Mouse (Mus musculus) heart, embryonic 13.5 days (tissue): Measurements from ENCODE around the gene Apeh. TPM values are rescaled to one million over a fixed set of nuclear protein-coding genes. Genes with fewer than 3 reads are reported as not detected.
A peak's percentile ranks its signal among the peaks of the same experiment; 100 is the strongest.

Source experiments
- ATAC-seq: fragments of 200-750 bp; cut with Nextera tagmentation; 2 replicates; pipeline ENCODE4 v1.8.0; 2017; ENCODE audit warnings: moderate TSS enrichment; ENCODE audit not compliant: insufficient number of reproducible peaks, low FRiP score, low TSS enrichment; ENCODE audit errors: extremely low read depth
- H3K27ac ChIP-seq: fragments of 300-500 bp; sonication (generic); replicated peaks from 2 replicates; pipeline ENCODE4 v1.5.1; 2015; ENCODE audit warnings: moderate library complexity, mild to moderate bottlenecking, inconsistent platforms
- H3K27me3 ChIP-seq: fragments of 300-500 bp; sonication (generic); replicated peaks from 2 replicates; pipeline ENCODE4 v1.6.1; 2015; ENCODE audit warnings: mild to moderate bottlenecking, inconsistent platforms
- H3K36me3 ChIP-seq: fragments of 300-500 bp; sonication (generic); 2 replicates; pipeline ENCODE4 v1.6.1; 2015; ENCODE audit warnings: mild to moderate bottlenecking, inconsistent platforms
- H3K4me1 ChIP-seq: fragments of 300-500 bp; sonication (generic); 2 replicates; pipeline ENCODE4 v1.6.1; 2015; ENCODE audit warnings: inconsistent platforms
- H3K4me2 ChIP-seq: fragments of 300-500 bp; sonication (generic); 2 replicates; pipeline ENCODE4 v1.6.1; 2015; ENCODE audit warnings: inconsistent platforms, mild to moderate bottlenecking, moderate library complexity
- H3K4me3 ChIP-seq: fragments of 300-500 bp; sonication (generic); 2 replicates; pipeline ENCODE4 v1.5.1; 2015; ENCODE audit warnings: moderate library complexity, mild to moderate bottlenecking, inconsistent platforms
- H3K9ac ChIP-seq: fragments of 300-500 bp; sonication (generic); 2 replicates; pipeline ENCODE4 v1.6.1; 2015; ENCODE audit warnings: inconsistent platforms, mild to moderate bottlenecking, moderate library complexity
- H3K9me3 ChIP-seq: fragments of 300-500 bp; sonication (generic); 2 replicates; pipeline ENCODE4 v1.6.1; 2016; ENCODE audit warnings: inconsistent platforms
- WGBS: fragments of 180-500 bp; shearing (Covaris S2); methylation state at CpG from one replicate; pipeline ENCODE4 v1.1.7; 2015; ENCODE audit warnings: mixed read lengths; 5-methylcytosine and 5-hydroxymethylcytosine counted together
- microRNA-seq: library from miRNA; unstranded; fragments of <30 nt; microRNA quantifications from one replicate; pipeline ENCODE4, GENCODE M21; 2016
- polyA plus RNA-seq: library from polyadenylated mRNA; unstranded; fragments of >200 nt; fragmentation: Nextera tagmentation; extraction: Ambion mirVana; gene quantifications from 2 replicates; pipeline ENCODE4 v1.2.1, GENCODE M21; 2015

The Apeh gene
- polyA plus RNA-seq, 1 experiment from 2014 or later, result 51.3 TPM

DNA sequence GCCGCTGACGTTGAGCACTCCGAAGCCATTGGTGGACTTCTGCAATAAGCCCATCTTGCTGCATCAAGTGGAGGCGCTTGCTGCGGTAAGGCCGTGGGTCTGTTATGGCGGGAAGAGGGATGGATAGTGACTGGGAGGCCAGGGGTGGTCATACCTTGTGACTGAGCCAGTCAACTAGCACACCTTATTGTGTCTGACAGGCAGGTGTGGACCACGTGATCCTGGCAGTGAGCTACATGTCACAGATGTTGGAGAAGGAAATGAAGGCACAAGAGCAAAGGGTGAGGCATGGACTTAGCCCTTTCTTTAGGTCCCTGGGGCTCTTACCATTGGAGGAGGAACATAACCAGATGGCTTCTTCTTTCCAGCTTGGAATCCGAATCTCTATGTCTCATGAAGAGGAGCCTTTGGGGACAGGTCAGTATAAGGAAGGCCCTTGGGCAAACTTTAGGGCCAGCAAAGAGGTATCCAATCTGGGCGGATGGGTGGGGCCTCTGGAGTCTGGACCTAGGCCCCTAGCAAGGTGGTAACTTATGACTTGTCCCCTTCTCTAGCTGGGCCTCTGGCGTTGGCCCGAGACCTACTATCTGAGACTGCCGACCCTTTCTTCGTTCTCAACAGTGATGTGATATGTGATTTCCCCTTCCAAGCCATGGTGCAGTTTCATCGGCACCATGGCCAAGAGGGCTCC is 44.7 kb downstream of the Apeh start:
- peaks cover 66% of the 10 kb centered on the region for H3K36me3 ChIP-seq
- 35% methylated on average over 15 of the region's 15 CpGs for WGBS
- H3K4me2 ChIP-seq, result peak overlapping the region; percentile 97
- H3K27ac ChIP-seq, result peak overlapping the region; percentile 73
- H3K27me3 ChIP-seq, result no peaks in the 10 kb centered on the region
- ATAC-seq, result no peak
- peaks cover 48% of the 10 kb centered on the region for H3K4me1 ChIP-seq
- H3K9ac ChIP-seq, result peak overlapping the region; percentile 92
- H3K9me3 ChIP-seq, result no peaks in the 10 kb centered on the region
- H3K4me3 ChIP-seq, result peak overlapping the region; percentile 94

DNA sequence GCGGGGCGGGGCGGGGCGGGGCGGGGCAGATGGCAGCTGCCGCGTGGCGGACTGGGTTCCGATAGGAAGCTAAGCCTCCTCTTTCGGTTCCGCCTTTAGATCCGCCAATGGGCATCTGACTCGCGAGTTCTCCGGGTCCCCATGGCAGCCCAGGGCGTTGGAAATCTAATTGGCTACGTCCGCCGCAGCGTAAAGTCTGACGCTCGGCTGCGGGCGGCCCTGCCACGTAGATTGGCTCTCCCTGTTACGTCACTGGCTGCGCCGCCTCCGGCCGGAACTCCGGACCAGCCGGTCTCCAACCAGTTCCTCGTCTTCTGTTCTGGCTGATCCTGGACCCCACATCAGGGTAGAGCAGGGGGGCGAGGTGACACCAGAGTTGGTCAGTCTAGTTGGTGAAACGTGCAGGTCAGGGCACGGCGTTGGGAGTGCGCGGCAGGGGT is 45.4 kb downstream of the Apeh start, which contains the start of gene Gmppb:
Gmppb (plus strand) TSS at position 227 of the 440 bp plus-strand sequence.
- peak within 1 kb of the TSS; percentile 97 for H3K4me2 ChIP-seq
- H3K9ac ChIP-seq, result peak within 1 kb of the TSS; percentile 92
- no peaks in the 10 kb centered on the region for H3K27me3 ChIP-seq
- peak within 1 kb of the TSS; percentile 94 for H3K4me3 ChIP-seq
- peak; percentile 90 for ATAC-seq
- peaks cover 48% of the 10 kb centered on the region for H3K4me1 ChIP-seq
- H3K36me3 ChIP-seq, result peaks cover 63% of the 10 kb centered on the region
- H3K9me3 ChIP-seq, result no peaks in the 10 kb centered on the region
- under 1% methylated on average over 39 of the region's 39 CpGs for WGBS
- peak within 1 kb of the TSS; percentile 79 for H3K27ac ChIP-seq

DNA sequence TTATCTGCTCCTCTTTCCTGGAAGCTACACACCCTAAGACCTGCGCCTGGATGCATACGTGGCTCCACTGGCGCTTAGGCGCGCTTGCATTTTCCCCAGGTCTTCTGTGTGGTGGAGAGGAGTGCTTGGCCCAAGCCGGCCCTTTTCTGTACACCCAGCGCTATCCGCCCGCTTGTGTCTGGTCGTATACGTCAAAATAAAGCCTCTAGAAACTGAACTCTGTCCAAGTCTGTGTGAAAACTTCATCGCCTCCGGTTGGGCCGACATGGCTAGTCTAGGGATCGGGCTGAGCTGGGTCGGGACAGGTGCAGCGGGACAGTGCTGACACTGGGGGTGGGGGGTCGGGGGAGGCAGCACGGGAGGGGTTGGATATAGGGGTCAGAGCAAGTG is 45.8 kb downstream of the Apeh start:
- 1% methylated on average over 19 of the region's 19 CpGs for WGBS
- Histone ChIP-seq H3K9me3 (no peaks in the 10 kb centered on the region), H3K4me2 (peak overlapping the region; percentile 97), H3K27ac (peak overlapping the region; percentile 79), H3K4me1 (peaks cover 47% of the 10 kb centered on the region), H3K9ac (peak overlapping the region; percentile 81), H3K27me3 (no peaks in the 10 kb centered on the region), H3K36me3 (peaks cover 62% of the 10 kb centered on the region), H3K4me3 (peak overlapping the region; percentile 94)
- peak; percentile 5; the same call in 1 of the 2 replicates for ATAC-seq

DNA sequence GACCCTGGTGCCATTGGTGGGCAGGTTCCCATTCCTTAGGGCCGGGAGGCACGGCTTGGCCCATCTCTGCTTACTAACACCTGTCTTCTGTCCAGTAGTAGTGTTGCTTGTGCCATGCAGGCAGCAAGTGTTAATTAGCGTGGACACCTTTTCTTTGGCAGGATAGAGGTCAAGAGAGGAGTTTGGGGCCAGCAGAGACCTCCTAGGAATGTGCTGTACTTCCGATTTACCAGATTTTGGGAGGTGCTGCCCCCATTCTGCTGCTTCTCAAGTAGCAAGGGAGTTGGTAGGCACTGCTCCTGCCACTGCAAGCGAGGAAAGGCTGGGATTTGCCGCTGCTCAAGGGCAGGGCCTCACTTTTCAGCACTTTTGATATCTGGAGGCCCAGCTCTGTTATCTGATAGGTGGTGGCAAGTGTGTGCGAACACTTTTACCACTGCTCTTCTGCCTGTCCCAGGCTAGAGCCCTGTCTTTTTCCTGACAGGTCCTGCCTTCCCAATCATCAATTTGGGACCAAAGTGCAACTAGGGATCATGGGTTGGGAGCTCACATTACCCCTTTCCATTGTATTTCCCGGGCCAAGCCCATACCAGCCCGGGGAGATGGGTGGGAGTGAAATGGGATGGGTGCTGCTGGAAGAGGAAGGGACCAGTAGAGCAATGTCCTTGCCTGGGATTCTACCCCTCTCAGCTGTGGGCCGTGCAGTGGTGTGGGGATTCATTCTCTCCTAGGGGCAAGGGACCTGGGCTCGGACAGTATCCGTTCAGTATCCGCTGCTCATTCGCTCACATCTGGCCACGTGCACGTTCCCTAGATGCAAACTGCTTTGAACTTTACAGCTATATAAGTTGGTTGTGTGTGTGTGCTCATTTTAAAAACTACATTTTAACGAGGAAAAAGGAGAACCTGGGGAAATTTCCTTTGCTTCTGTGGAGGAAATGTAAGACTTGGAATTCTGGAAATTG is 46.5 kb downstream of the Apeh start:
- 27% methylated on average over 17 of the region's 17 CpGs for WGBS
- H3K27me3 ChIP-seq, result no peaks in the 10 kb centered on the region
- H3K27ac ChIP-seq, result peak overlapping the region; percentile 79
- H3K4me3 ChIP-seq, result peak overlapping the region; percentile 94
- peak overlapping the region; percentile 81 for H3K9ac ChIP-seq
- peaks cover 65% of the 10 kb centered on the region for H3K36me3 ChIP-seq
- no peaks in the 10 kb centered on the region for H3K9me3 ChIP-seq
- no peak for ATAC-seq
- H3K4me1 ChIP-seq, result peaks cover 40% of the 10 kb centered on the region
- peak overlapping the region; percentile 97 for H3K4me2 ChIP-seq

DNA sequence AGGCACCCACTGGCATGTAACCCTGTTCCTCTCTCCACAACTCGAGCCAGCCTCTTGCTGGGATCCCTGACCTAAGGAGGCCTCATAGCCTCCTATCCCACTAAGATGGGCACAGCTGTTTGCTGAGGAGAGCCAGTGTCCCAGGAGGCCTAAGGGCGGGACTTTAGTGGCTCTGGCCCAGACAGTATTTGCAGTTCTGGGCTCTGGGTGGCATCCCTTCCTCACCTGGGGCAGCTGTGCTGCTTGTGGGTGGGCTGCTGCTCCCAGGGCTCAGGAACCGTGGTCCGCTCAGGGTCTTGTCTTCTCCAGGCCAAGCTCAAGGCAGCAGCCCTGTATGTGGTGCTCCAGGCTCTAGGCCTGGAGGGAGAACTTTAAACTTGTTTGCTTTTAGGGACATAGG is 47.8 kb downstream of the Apeh start:
- no peak for ATAC-seq
- no peaks in the 10 kb centered on the region for H3K9me3 ChIP-seq
- H3K36me3 ChIP-seq, result peaks cover 68% of the 10 kb centered on the region
- peak overlapping the region; percentile 81; the same call in 1 of the 2 replicates for H3K9ac ChIP-seq
- no peak overlapping the region for H3K4me3 ChIP-seq
- no peak overlapping the region for H3K4me2 ChIP-seq
- no peaks in the 10 kb centered on the region for H3K27me3 ChIP-seq
- H3K4me1 ChIP-seq, result peaks cover 34% of the 10 kb centered on the region
- no peak overlapping the region for H3K27ac ChIP-seq
- 87% methylated on average over 4 of the region's 4 CpGs for WGBS

DNA sequence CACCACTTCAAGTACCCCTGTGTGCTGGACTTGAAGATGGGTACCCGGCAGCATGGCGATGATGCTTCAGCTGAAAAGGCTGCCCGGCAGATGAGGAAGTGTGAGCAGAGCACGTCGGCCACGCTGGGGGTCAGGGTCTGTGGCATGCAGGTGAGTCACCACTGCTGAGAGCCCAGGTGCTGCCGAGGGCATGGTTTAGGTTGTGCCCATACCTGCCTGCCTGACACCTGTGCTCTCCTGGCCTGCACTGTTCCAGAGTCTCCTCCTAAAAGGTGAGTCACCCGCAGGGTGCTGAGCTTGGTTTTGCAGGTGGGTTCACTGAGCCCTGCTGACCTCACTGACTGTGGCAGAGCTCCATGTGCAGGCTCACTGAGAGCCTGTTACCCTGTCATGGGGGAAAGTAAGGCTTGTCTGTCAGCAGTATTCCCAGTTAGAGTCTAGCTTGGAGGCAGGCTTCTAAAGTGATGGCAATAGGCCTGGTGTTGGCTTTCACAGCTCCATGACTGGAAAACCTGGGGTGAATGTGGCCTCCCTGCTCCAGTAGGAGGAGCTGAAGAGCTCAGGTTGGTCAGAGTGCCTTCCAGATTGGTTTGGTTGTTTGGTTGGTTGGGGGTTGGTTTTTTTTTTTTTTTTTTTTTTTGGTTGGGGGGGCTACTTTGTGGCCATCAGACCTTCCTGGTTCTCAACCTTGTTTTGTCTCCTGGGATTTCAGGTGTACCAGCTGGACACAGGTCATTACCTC is 49.5 kb downstream of the Apeh start:
- Histone ChIP-seq H3K27ac (no peak overlapping the region), H3K4me2 (no peak overlapping the region), H3K4me1 (peaks cover 24% of the 10 kb centered on the region), H3K27me3 (no peaks in the 10 kb centered on the region), H3K4me3 (no peak overlapping the region), H3K9me3 (no peaks in the 10 kb centered on the region), H3K36me3 (peaks cover 68% of the 10 kb centered on the region), H3K9ac (no peak overlapping the region)
- WGBS, result 98% methylated on average over 8 of the region's 8 CpGs
- ATAC-seq, result no peak

Small RNA genes within 50 kb of the gene (microRNA-seq; reads per million reads assigned to microRNA genes)
- not detected for gene Gm47303
- not detected for gene Mir7088

Other genes with a start within 250 kb of the Apeh start
- gene Rbm6, start 221.4 kb downstream of the Apeh start, polyA plus RNA-seq, result 46.5 and 48.4 TPM in 2 replicates
- gene Mon1a, start 206.5 kb downstream of the Apeh start, polyA plus RNA-seq, result 8.1 and 9.1 TPM in 2 replicates
- gene Mst1r, start 187.7 kb downstream of the Apeh start, polyA plus RNA-seq, result 2.7 and 4.1 TPM in 2 replicates
- not detected in 2 replicates for gene Actl11, start 166.1 kb downstream of the Apeh start, polyA plus RNA-seq
- gene Camkv, start 158.9 kb downstream of the Apeh start, polyA plus RNA-seq, result 0.63 and 1.0 TPM in 2 replicates
- 11.9 and 12.4 TPM in 2 replicates for gene Traip, start 144.5 kb downstream of the Apeh start, polyA plus RNA-seq
- 31.7 and 35.0 TPM in 2 replicates for gene Uba7, start 119.1 kb downstream of the Apeh start, polyA plus RNA-seq
- 3.8 and 4.6 TPM in 2 replicates for gene Gm20661, start 111.5 kb downstream of the Apeh start, polyA plus RNA-seq
- gene Inka1, start 108.7 kb downstream of the Apeh start, polyA plus RNA-seq, result 50.6 and 52.7 TPM in 2 replicates
- 7.6 and 7.7 TPM in 2 replicates for gene Cdhr4, start 102.1 kb downstream of the Apeh start, polyA plus RNA-seq
- gene Gm20662, start 98.3 kb downstream of the Apeh start, polyA plus RNA-seq, result 0.71 TPM in 1 of 2 replicates, not detected in the other
- 37.0 and 40.7 TPM in 2 replicates for gene Ip6k1, start 92.1 kb downstream of the Apeh start, polyA plus RNA-seq
- gene Gmppb, start 45.4 kb downstream of the Apeh start, polyA plus RNA-seq, result 21.4 and 23.3 TPM in 2 replicates
- 1.9 and 2.3 TPM in 2 replicates for gene Amigo3, start 41.4 kb downstream of the Apeh start, polyA plus RNA-seq
- 0.20 and 0.59 TPM in 2 replicates for gene Mst1, start 14.2 kb downstream of the Apeh start, polyA plus RNA-seq
- 29.4 and 30.9 TPM in 2 replicates for gene Rnf123, start 11.3 kb downstream of the Apeh start, polyA plus RNA-seq
- 0.32 and 0.36 TPM in 2 replicates for gene Bsn, start 95.8 kb upstream of the Apeh start, polyA plus RNA-seq
- gene Dag1, start 169.4 kb upstream of the Apeh start, polyA plus RNA-seq, result 136 and 138 TPM in 2 replicates
- gene Nicn1, start 195.8 kb upstream of the Apeh start, polyA plus RNA-seq, result 23.6 and 24.3 TPM in 2 replicates
- gene Amt, start 202.2 kb upstream of the Apeh start, polyA plus RNA-seq, result 10.9 and 12.9 TPM in 2 replicates
- gene Rhoa, start 211.5 kb upstream of the Apeh start, polyA plus RNA-seq, result 332 and 341 TPM in 2 replicates
- 31.2 and 32.6 TPM in 2 replicates for gene Tcta, start 211.6 kb upstream of the Apeh start, polyA plus RNA-seq
- gene Gpx1, start 244.3 kb upstream of the Apeh start, polyA plus RNA-seq, result 825 and 854 TPM in 2 replicates